Mouse (Mus musculus): ENCODE data around the gene Vmn1r28. TPM values are rescaled to one million over a fixed set of nuclear protein-coding genes. Genes with fewer than 3 reads are reported as not detected.
"Not testable (repeated sequence)": the region's sequence is repeated elsewhere in the genome, so short reads cannot be mapped to it uniquely, and the experiment has no call there.

Vmn1r28 gene
- not detected in 2 replicates for polyA plus RNA-seq (2015; fragmentation: Nextera tagmentation; extraction: Ambion mirVana)

- WGBS: 66% methylated on average over 1 of the region's 1 CpGs
- ATAC-seq (replicated peaks; ENCODE audit: insufficient number of reproducible peaks, insufficient read depth, low FRiP score, low read depth): no peak
- Histone ChIP-seq H3K4me2 (no peak within 1 kb of the TSS), H3K4me1 (replicated peaks) (no peaks in the 10 kb centered on the region), H3K4me3 (no peak within 1 kb of the TSS), H3K27me3 (no peaks in the 10 kb centered on the region), H3K27ac (no peak within 1 kb of the TSS), H3K36me3 (no peaks in the 10 kb centered on the region), H3K9ac (no peak within 1 kb of the TSS), H3K9me3 (replicated peaks) (no peaks in the 10 kb centered on the region)
Measured at GRCm38 (mm10) chr6:58261737-58262136, at the start of gene Vmn1r28. TSS of gene Vmn1r28 (plus strand) at chr6:58262037.

- whole genome bisulfite sequencing: 60% methylated on average over 2 of the region's 2 CpGs
- Histone ChIP-seq H3K4me1 (replicated peaks) (no peaks in the 10 kb centered on the region), H3K27me3 (no peaks in the 10 kb centered on the region), H3K9me3 (replicated peaks) (no peaks in the 10 kb centered on the region), H3K36me3 (no peaks in the 10 kb centered on the region), H3K4me3 (no peak overlapping the region), H3K9ac (no peak overlapping the region), H3K4me2 (no peak overlapping the region), H3K27ac (no peak overlapping the region)
- ATAC-seq (replicated peaks; ENCODE audit: insufficient number of reproducible peaks, insufficient read depth, low FRiP score, low read depth): no peak
Measured at GRCm38 (mm10) chr6:58216119-58216518, 45.7 kb upstream of the Vmn1r28 start.

- no peak within 1 kb of the TSS for H3K4me2 ChIP-seq
- ATAC-seq (replicated peaks; ENCODE audit: insufficient number of reproducible peaks, insufficient read depth, low FRiP score, low read depth): no peak
- H3K4me3 ChIP-seq: no peak within 1 kb of the TSS
- WGBS: 60% methylated on average over 2 of the region's 2 CpGs
- H3K9me3 ChIP-seq (replicated peaks): no peaks in the 10 kb centered on the region
- H3K4me1 ChIP-seq (replicated peaks): no peaks in the 10 kb centered on the region
- no peaks in the 10 kb centered on the region for H3K27me3 ChIP-seq
- no peaks in the 10 kb centered on the region for H3K36me3 ChIP-seq
- no peak within 1 kb of the TSS for H3K9ac ChIP-seq
- H3K27ac ChIP-seq: no peak within 1 kb of the TSS
Measured at GRCm38 (mm10) chr6:58218721-58219120, 43.1 kb upstream of the Vmn1r28 start, which contains the start of gene Vmn1r27. TSS of gene Vmn1r27 (minus strand) at chr6:58218821.

- H3K4me1 ChIP-seq (replicated peaks); H3K36me3 ChIP-seq; ATAC-seq (replicated peaks; ENCODE audit: insufficient number of reproducible peaks, insufficient read depth, low FRiP score, low read depth); H3K27ac ChIP-seq; H3K4me2 ChIP-seq; H3K9ac ChIP-seq; H3K4me3 ChIP-seq; H3K27me3 ChIP-seq; H3K9me3 ChIP-seq (replicated peaks): not testable (repeated sequence)
- WGBS: 85% methylated on average over 1 of the region's 1 CpGs
Measured at GRCm38 (mm10) chr6:58279661-58280060, 17.8 kb downstream of the Vmn1r28 start.

GRCm38 (mm10) chr6:58292201-58292600 is 30.4 kb downstream of the Vmn1r28 start:
- H3K9me3 ChIP-seq (replicated peaks): no peaks in the 10 kb centered on the region
- no peak for ATAC-seq (replicated peaks; ENCODE audit: insufficient number of reproducible peaks, insufficient read depth, low FRiP score, low read depth)
- WGBS: 64% methylated on average over 2 of the region's 2 CpGs
- no peak overlapping the region for H3K4me3 ChIP-seq
- H3K9ac ChIP-seq: no peak overlapping the region
- no peak overlapping the region for H3K4me2 ChIP-seq
- H3K27ac ChIP-seq: no peak overlapping the region
- H3K4me1 ChIP-seq (replicated peaks): no peaks in the 10 kb centered on the region
- H3K27me3 ChIP-seq: no peaks in the 10 kb centered on the region
- H3K36me3 ChIP-seq: no peaks in the 10 kb centered on the region

GRCm38 (mm10) chr6:58298511-58298910 is 36.7 kb downstream of the Vmn1r28 start:
- not testable (repeated sequence) for H3K4me1 ChIP-seq (replicated peaks); H3K9ac ChIP-seq; H3K27me3 ChIP-seq; ATAC-seq (replicated peaks; ENCODE audit: insufficient number of reproducible peaks, insufficient read depth, low FRiP score, low read depth); H3K4me3 ChIP-seq; H3K4me2 ChIP-seq; H3K9me3 ChIP-seq (replicated peaks); H3K36me3 ChIP-seq; H3K27ac ChIP-seq
- WGBS: 75% methylated on average over 19 of the region's 19 CpGs

- no peak within 1 kb of the TSS for H3K27ac ChIP-seq
- no peak within 1 kb of the TSS for H3K9ac ChIP-seq
- H3K4me2 ChIP-seq: no peak within 1 kb of the TSS
- H3K36me3 ChIP-seq: no peaks in the 10 kb centered on the region
- no peak for ATAC-seq (replicated peaks; ENCODE audit: insufficient number of reproducible peaks, insufficient read depth, low FRiP score, low read depth)
- H3K27me3 ChIP-seq: no peaks in the 10 kb centered on the region
- no peaks in the 10 kb centered on the region for H3K9me3 ChIP-seq (replicated peaks)
- H3K4me1 ChIP-seq (replicated peaks): no peaks in the 10 kb centered on the region
- no peak within 1 kb of the TSS for H3K4me3 ChIP-seq
Measured at GRCm38 (mm10) chr6:58301249-58301648, 39.4 kb downstream of the Vmn1r28 start, which contains the start of gene Vmn1r29. TSS of gene Vmn1r29 (plus strand) at chr6:58301549.

Other genes starting within 250 kb of the Vmn1r28 start
- not detected in 2 replicates for gene Vmn1r26, start 246.9 kb upstream of the Vmn1r28 start, polyA plus RNA-seq (2015; fragmentation: Nextera tagmentation; extraction: Ambion mirVana)
- gene Vmn1r27, start 43.2 kb upstream of the Vmn1r28 start, polyA plus RNA-seq (2015; fragmentation: Nextera tagmentation; extraction: Ambion mirVana): not detected in 2 replicates
- gene Vmn1r29, start 39.5 kb downstream of the Vmn1r28 start, polyA plus RNA-seq (2015; fragmentation: Nextera tagmentation; extraction: Ambion mirVana): not detected in 2 replicates
- not detected in 2 replicates for gene Vmn1r30, start 181.3 kb downstream of the Vmn1r28 start, polyA plus RNA-seq (2015; fragmentation: Nextera tagmentation; extraction: Ambion mirVana)
- gene Vmn1r31, start 213.3 kb downstream of the Vmn1r28 start, polyA plus RNA-seq (2015; fragmentation: Nextera tagmentation; extraction: Ambion mirVana): not detected in 2 replicates